Mouse (Mus musculus) olfactory bulb, adult 2 months (tissue): ENCODE measurements around the gene Gm10300.

Experiments
- CTCF ChIP-seq: fragments of 200-500 bp; IDR thresholded peaks from 2 replicates; pipeline ENCODE4 v1.5.1; 2012; ENCODE audit warnings: low read depth, mild to moderate bottlenecking, low read length, moderate library complexity; ENCODE audit not compliant: insufficient read depth
- POLR2A ChIP-seq: fragments of 200-500 bp; IDR thresholded peaks from 2 replicates; pipeline ENCODE4 v1.6.1; 2012; ENCODE audit warnings: mild to moderate bottlenecking, low read depth, low read length, moderate library complexity; ENCODE audit not compliant: insufficient read depth

GRCm38 (mm10) chr4:132064550-132064949 is 9.9 kb upstream of the Gm10300 start:
- TF ChIP-seq POLR2A (no peak), CTCF (no peak)
